25 mouse cellular contexts compared by ENCODE assay signal in genomic region chr17:47050678-47051077, GRCm38 (mm10). TPM values are rescaled to one million over a fixed set of nuclear protein-coding genes. Genes with fewer than 3 reads are reported as not detected.
A peak's percentile ranks its signal among the peaks of the same experiment; 100 is the strongest.
DNase-seq lines count a peak whose midpoint lies in the region; ATAC-seq and TF ChIP-seq lines count a peak whose summit lies in the region.
"Had no signal": no experiment of that assay in that cellular context is flagged by ENCODE, and none has a peak within 500 bp of the region (broad histone marks: within the 10 kb centered on the region; RNA-seq: fewer than 3 reads in every experiment).

No protein-coding gene starts in this region.

- H3K4me2 ChIP-seq in forebrain, embryonic 13.5 days: no peak overlapping the region
- H3K4me2 ChIP-seq: embryonic facial prominence, embryonic 12.5 days; embryonic facial prominence, embryonic 15.5 days; forebrain, embryonic 15.5 days; heart, embryonic 12.5 days; heart, embryonic 15.5 days; hindbrain, embryonic 13.5 days had no signal

- no peak overlapping the region for H3K9ac ChIP-seq in heart, adult 2 months (ENCODE audit: low read depth, low read length)
- no peak overlapping the region for H3K9ac ChIP-seq in forebrain, embryonic 13.5 days
- H3K9ac ChIP-seq: embryonic facial prominence, embryonic 12.5 days; embryonic facial prominence, embryonic 15.5 days; forebrain, embryonic 15.5 days; heart, embryonic 12.5 days; heart, embryonic 15.5 days; hindbrain, embryonic 13.5 days had no signal

- H3K79me3 ChIP-seq in C2C12 (ENCODE audit: low read depth): no peaks in the 10 kb centered on the region

- H3K4me3 ChIP-seq in heart, adult 2 months: no peak overlapping the region
- no peak overlapping the region for H3K4me3 ChIP-seq in C2C12 (ENCODE audit: insufficient read depth, poor library complexity, severe bottlenecking)
- no peak overlapping the region for H3K4me3 ChIP-seq in forebrain, embryonic 13.5 days
- H3K4me3 ChIP-seq: embryonic facial prominence, embryonic 12.5 days; embryonic facial prominence, embryonic 15.5 days; forebrain, embryonic 15.5 days; heart, embryonic 12.5 days; heart, embryonic 15.5 days; hindbrain, embryonic 10.5 days; hindbrain, embryonic 13.5 days had no signal

- no peak for TF ChIP-seq CTCF in heart, adult 2 months (IDR thresholded peaks at IDR 0.05)
- TF ChIP-seq CTCF in C2C12 (IDR thresholded peaks at IDR 0.05; ENCODE audit: control insufficient read depth, insufficient read depth, insufficient read length): no peak

- no peaks in the 10 kb centered on the region for H3K9me3 ChIP-seq in forebrain, embryonic 13.5 days (replicated peaks)
- H3K9me3 ChIP-seq: embryonic facial prominence, embryonic 12.5 days; embryonic facial prominence, embryonic 15.5 days; forebrain, embryonic 15.5 days; heart, embryonic 12.5 days; heart, embryonic 15.5 days; hindbrain, embryonic 10.5 days; hindbrain, embryonic 13.5 days had no signal

- H3K79me2 ChIP-seq in heart, adult 2 months (replicated peaks; ENCODE audit: control insufficient read depth, insufficient read depth, low read length): no peaks in the 10 kb centered on the region
- H3K79me2 ChIP-seq in C2C12 (ENCODE audit: control insufficient read depth, insufficient read depth): no peaks in the 10 kb centered on the region

- H3K27me3 ChIP-seq in heart, adult 2 months (ENCODE audit: control insufficient read depth, insufficient read depth, low read length): no peaks in the 10 kb centered on the region
- H3K27me3 ChIP-seq in C2C12 (ENCODE audit: control insufficient read depth, insufficient read depth, insufficient read length): no peaks in the 10 kb centered on the region
- H3K27me3 ChIP-seq in forebrain, embryonic 13.5 days: no peaks in the 10 kb centered on the region
- H3K27me3 ChIP-seq: embryonic facial prominence, embryonic 12.5 days; embryonic facial prominence, embryonic 15.5 days; forebrain, embryonic 15.5 days; heart, embryonic 12.5 days; heart, embryonic 15.5 days; hindbrain, embryonic 13.5 days had no signal

- H3K4me1 ChIP-seq in heart, adult 2 months (ENCODE audit: control insufficient read depth, insufficient read depth, low read length): peaks cover 8% of the 10 kb centered on the region
- H3K4me1 ChIP-seq in forebrain, embryonic 13.5 days: no peaks in the 10 kb centered on the region
- H3K4me1 ChIP-seq: embryonic facial prominence, embryonic 12.5 days; embryonic facial prominence, embryonic 15.5 days; forebrain, embryonic 15.5 days; hindbrain, embryonic 13.5 days had no signal

- intact Hi-C loops in heart, adult 2 months (cut with DNase I): no loop called here

- peak; percentile 65 for ATAC-seq in megakaryocyte progenitor cell, adult 5-6 weeks (replicated peaks; ENCODE audit: poor library complexity)
- ATAC-seq in forebrain, embryonic 13.5 days: no peak
- ATAC-seq: activated CD4-positive, CD25-positive, alpha-beta regulatory T cell, adult 4 months; forebrain, embryonic 15.5 days; hindbrain, postnatal 0 days; inflammation-experienced regulatory T-cells, adult 6 months; intestine, embryonic 16.5 days had no signal

- TF ChIP-seq POLR2A in heart, adult 2 months (IDR thresholded peaks at IDR 0.05; ENCODE audit: insufficient read depth, low read depth, low read length): no peak

- WGBS in heart, adult 2 months: 84% methylated on average over 3 of the region's 3 CpGs
- WGBS in forebrain, embryonic 13.5 days: 93% methylated on average over 3 of the region's 3 CpGs

- no peaks in the 10 kb centered on the region for H3K36me3 ChIP-seq in heart, adult 2 months (ENCODE audit: control insufficient read depth, insufficient read depth, low read length)
- no peaks in the 10 kb centered on the region for H3K36me3 ChIP-seq in C2C12 (ENCODE audit: control insufficient read depth, insufficient read depth)
- H3K36me3 ChIP-seq in forebrain, embryonic 13.5 days (ENCODE audit: poor library complexity, severe bottlenecking): no peaks in the 10 kb centered on the region
- H3K36me3 ChIP-seq: embryonic facial prominence, embryonic 12.5 days; embryonic facial prominence, embryonic 15.5 days; forebrain, embryonic 15.5 days; heart, embryonic 12.5 days; heart, embryonic 15.5 days; hindbrain, embryonic 10.5 days; hindbrain, embryonic 13.5 days had no signal

- H3K27ac ChIP-seq in heart, adult 2 months: no peak overlapping the region
- no peak overlapping the region for H3K27ac ChIP-seq in forebrain, embryonic 13.5 days
- H3K27ac ChIP-seq: embryonic facial prominence, embryonic 12.5 days; embryonic facial prominence, embryonic 15.5 days; forebrain, embryonic 15.5 days; heart, embryonic 15.5 days; hindbrain, embryonic 10.5 days; hindbrain, embryonic 13.5 days; hindbrain, postnatal 0 days had no signal

- DNase-seq in heart, adult 11 months: peak; percentile 39
- no peak for DNase-seq in heart, adult 2 months
- no peak for DNase-seq in adrenal gland, postnatal 4 days (ENCODE audit: low spot score in 2 of 2)
- DNase-seq: adrenal gland, adult 8-10 months; adrenal gland, postnatal 25 days; cerebellum, adult 18-20 months; cerebellum, adult 9-10 months; cerebellum, postnatal 14 days; gastrocnemius, postnatal 25 days; heart, postnatal 10 days; heart, postnatal 36 days had no signal

- H3ac ChIP-seq in C2C12 (ENCODE audit: control insufficient read depth, insufficient read length, low read depth): no peak overlapping the region

- no peak for TF ChIP-seq EP300 in heart, adult 2 months (IDR thresholded peaks at IDR 0.05; ENCODE audit: insufficient read depth, low read depth, low read length)

TF ChIP-seq in C2C12, 6 proteins besides CTCF, POLR2A, EP300 and RAD21:
- TF ChIP-seq CEBPB (IDR thresholded peaks at IDR 0.05; ENCODE audit: low read depth) (peak; percentile 57), MYOD1 (IDR thresholded peaks at IDR 0.05; ENCODE audit: control insufficient read depth, insufficient read length, low read depth) (no peak), MAX (IDR thresholded peaks at IDR 0.05) (no peak), FOSL1 (IDR thresholded peaks at IDR 0.05; ENCODE audit: insufficient read depth, low read length, poor library complexity, severe bottlenecking) (no peak), MYOG (IDR thresholded peaks at IDR 0.05; ENCODE audit: control insufficient read depth, extremely low read depth, insufficient read length) (no peak)

RNA-seq across cellular contexts. Expression of gene Ubr2, which starts 40.3 kb away (rescaled TPM):
- total RNA-seq in heart, adult 2 months (2021): 10 to 100 TPM; 63.9 to 86.1 TPM
- polyA plus RNA-seq in heart, adult 2 months (2012; rRNA removed): 29.8 and 46.1 TPM in 2 replicates
- 18.1 TPM for polyA plus RNA-seq in C2C12 (2012; fragmentation: generic; extraction: Trizol)
- total RNA-seq in megakaryocyte progenitor cell, adult 5-6 weeks (2015): 37.8 and 39.0 TPM in 2 replicates
- 25.8 and 28.3 TPM in 2 replicates for total RNA-seq in megakaryocyte progenitor cell, adult 5-6 weeks (2017)
- 11.8 and 13.7 TPM in 2 replicates for polyA plus RNA-seq in forebrain, embryonic 13.5 days (2015; fragmentation: Nextera tagmentation; extraction: Ambion mirVana)
- total RNA-seq in adrenal gland, postnatal 4 days (2021): 10 to 100 TPM; 73.2 to 75.1 TPM
